Mouse (Mus musculus): Measurements from ENCODE around the gene Gm15319.
"Not testable (repeated sequence)": the region's sequence is repeated elsewhere in the genome, so short reads cannot be mapped to it uniquely, and the experiment has no call there.

Gm15319 gene

GRCm38 (mm10) chr8:20297939-20298505 lies 65.0 kb downstream of the Gm15319 start:
- DNase-seq (ENCODE audit: low spot score in 2 of 2), result peak in 1 of 2 experiments; percentile 45

- peak; percentile 73 to 79 for DNase-seq (ENCODE audit: low spot score in 2 of 2)
Measured at GRCm38 (mm10) chr8:20296803-20297702, 66.0 kb downstream of the Gm15319 start.

- DNase-seq (ENCODE audit: low spot score in 2 of 2), result not testable (repeated sequence)
Measured at GRCm38 (mm10) chr8:20295881-20296280, 67.1 kb downstream of the Gm15319 start.

GRCm38 (mm10) chr8:20294826-20295225 lies 68.2 kb downstream of the Gm15319 start:
- DNase-seq (ENCODE audit: low spot score in 2 of 2), result peak in 1 of 2 experiments; percentile 27

GRCm38 (mm10) chr8:20293966-20294365 lies 69.0 kb downstream of the Gm15319 start:
- DNase-seq (ENCODE audit: low spot score in 2 of 2), result peak in 1 of 2 experiments; percentile 15

- not testable (repeated sequence) for DNase-seq (ENCODE audit: low spot score in 2 of 2)
Measured at GRCm38 (mm10) chr8:20290015-20290414, 73.0 kb downstream of the Gm15319 start.

GRCm38 (mm10) chr8:20288878-20289277 lies 74.1 kb downstream of the Gm15319 start:
- not testable (repeated sequence) for DNase-seq (ENCODE audit: low spot score in 2 of 2)

- peak in 1 of 2 experiments; percentile 4 for DNase-seq (ENCODE audit: low spot score in 2 of 2)
Measured at GRCm38 (mm10) chr8:20287706-20288105, 75.3 kb downstream of the Gm15319 start.

All from spleen, postnatal 36 days (tissue).